Mouse (Mus musculus): ENCODE results near the gene Apip.
A peak's percentile ranks its signal among the peaks of the same experiment; 100 is the strongest.

Gene Apip

DNA sequence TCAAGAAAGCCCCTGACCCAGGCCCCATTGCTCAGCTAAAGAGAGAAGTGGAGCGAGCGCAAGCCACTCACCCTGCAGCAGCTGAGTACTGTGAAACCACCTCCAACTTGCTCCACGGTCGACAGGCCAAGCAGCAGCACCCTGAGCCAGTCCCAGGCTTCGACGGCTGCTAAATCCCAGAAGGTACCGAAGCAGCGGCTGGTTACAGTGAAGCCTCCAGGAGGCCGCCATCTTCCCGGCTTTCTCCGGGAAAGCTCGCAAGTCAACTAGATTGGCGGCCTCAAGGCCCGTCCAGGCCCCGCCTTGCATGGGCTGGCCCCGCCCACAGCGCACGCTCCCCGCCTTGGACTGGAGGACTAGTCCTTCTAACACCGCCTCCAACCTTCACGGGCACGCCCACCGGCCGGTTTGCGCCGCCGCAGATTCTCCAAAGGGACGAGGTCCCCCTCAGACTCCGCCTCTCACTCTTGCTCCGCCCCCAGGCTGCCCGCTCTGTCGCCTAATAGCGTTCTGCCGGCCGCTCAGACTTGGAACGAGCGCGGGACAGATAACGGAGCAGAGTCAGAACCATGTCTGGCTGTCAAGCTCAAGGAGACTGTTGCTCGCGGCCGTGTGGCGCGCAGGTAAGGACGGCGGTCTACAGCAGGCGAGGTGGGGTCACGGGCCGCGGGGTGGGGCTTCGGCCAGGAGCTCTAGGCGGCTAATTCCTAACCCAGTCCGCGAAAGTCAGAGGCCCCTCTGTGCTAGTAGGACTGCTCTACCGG is at the start of gene Apip, which contains the start of gene Pdhx:
TSS of gene Apip (plus strand) at position 457 of the 764 bp plus-strand sequence.
TSS of gene Pdhx (minus strand) at position 295 of the 764 bp plus-strand sequence.
- peak; percentile 99 to 100 for DNase-seq (ENCODE audit: low spot score in 2 of 2)

DNA sequence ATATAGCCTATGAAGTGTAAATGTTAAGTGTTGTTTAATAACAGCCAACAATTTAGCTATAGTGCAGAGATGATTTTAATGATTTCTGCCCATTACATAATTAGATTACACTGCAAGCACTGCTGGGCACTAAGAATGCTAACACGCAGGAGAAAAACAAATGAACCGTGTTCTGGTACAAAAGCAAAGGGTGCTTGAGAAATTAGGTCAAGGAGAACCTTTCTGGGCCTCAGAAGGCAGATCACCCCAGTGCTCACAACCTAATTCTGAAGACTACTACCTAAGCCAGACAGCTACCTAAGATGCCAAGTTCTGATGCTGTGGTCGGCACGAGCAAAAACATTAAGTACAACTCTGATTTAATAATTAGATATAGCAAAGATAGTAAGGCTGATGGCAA is 35.6 kb upstream of the Apip start:
- no peak for DNase-seq (ENCODE audit: low spot score in 2 of 2)

DNA sequence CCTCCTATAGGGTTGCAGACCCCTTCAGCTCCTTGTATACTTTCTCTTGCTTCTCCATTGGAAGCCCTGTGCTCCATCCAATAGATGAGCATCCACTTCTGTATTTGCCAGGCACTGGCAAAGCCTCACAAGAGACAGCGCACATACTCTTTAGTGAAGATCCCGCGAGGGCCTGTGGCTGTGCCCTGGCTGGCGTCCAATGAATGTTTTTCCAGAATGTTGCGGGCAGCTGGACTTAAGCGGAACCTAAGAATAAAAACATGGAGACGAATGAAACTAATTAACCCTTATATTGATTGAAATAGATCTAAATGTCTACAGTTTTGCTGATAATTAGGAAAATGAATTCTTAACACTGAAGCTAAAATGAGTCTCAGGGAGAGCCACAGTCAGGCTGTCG is 32.6 kb upstream of the Apip start:
- DNase-seq (ENCODE audit: low spot score in 2 of 2): peak in 1 of 2 experiments; percentile 21

DNA sequence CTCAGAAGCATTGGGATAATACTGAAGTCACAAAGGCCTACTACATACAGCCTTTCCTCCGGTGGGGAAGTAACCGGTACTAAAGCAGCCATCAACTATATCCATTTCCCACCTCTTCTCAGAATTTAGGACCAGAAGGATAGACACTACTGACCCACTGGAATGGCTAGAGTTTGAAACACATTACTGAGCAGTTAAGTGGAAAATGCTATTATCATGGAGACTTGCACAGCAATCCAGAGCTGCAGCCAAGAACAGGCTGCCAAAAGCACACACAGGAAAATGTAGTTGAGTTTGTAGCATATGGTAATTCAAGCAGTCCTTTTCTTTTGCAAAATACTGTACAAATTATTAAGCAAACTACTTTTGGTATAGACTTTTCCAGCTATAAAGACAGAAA is 28.2 kb upstream of the Apip start:
- no peak for DNase-seq (ENCODE audit: low spot score in 2 of 2)

DNA sequence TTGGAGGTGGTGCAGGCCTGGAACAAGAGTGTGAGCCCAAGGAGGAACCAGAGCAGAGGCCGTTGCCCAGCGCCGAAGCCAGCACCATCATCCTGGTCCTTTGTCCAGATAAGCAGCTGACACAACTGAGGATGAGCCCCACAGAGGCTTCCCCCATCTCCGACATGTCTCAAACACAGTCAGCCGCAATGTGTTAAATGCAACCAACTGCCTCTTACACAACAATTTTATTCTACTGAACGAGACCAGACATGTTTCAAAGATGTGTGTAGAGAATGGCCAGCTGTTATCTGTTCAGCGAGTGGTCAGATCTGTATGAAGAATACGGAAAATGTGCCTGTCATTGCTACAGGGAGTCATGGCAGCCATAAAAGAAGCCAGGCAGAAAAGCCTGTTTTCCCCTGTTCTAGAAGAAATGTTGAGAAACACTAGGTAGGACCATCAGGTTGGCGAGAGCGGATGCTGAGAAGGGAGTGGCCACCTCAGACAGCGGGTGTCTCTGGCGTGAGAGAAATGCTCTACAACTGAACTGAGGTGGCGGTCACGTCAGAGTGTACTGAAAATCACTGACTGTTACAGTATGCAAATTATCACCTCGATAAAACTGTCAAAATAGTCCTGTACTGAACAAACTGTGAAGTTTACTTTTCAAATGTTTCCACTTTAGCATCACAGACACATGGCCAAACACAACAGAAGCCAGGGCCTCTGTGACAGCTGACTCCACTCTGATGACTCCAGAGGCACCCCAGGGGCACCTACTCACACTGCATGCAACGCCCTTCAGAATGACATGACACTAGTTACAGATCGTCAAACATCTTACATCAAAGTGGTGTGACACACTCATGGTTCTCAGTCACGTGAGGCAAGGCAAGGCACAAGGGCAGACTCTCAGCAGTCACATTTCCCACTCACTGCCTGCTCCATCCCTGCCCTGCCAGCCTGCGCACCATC is 21.3 kb upstream of the Apip start:
- DNase-seq (ENCODE audit: low spot score in 2 of 2): no peak

DNA sequence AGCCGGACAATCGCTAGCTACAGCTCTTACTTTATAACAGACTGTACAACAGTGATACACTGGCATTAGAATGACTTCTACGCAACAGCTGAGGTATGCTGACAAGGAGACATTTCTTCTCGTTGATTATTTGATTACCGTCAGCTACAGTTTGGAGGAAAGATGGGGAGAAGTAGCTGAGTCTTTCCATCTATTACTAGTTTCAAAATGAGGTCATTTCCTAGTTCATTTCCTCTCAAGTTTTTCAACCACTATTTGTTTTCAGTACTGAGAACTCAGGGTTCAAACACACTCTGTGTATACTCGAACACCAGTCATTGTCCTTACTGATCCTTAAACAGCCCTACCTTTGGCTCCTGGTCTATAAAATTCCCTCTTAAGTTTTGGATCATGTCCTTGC is 17.7 kb upstream of the Apip start:
- DNase-seq (ENCODE audit: low spot score in 2 of 2): no peak

DNA sequence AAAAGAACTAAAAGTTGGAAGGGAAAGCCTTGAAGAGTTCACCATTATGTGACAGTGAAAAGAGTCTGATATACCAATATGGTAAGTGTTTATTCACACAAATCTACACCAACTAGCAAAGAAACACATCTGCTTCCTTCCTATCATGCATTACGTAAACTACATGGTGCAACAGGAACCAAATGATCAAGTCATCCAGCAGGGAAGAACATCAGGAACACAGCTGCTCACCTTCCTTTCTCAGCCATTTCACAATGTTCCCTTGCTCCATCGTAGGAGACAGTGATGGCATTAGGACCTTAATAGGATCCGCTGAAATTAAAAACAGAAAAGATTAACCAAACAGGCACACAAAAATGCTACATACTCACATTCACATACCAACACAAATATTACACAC is 15.2 kb upstream of the Apip start:
- DNase-seq (ENCODE audit: low spot score in 2 of 2): no peak

DNA sequence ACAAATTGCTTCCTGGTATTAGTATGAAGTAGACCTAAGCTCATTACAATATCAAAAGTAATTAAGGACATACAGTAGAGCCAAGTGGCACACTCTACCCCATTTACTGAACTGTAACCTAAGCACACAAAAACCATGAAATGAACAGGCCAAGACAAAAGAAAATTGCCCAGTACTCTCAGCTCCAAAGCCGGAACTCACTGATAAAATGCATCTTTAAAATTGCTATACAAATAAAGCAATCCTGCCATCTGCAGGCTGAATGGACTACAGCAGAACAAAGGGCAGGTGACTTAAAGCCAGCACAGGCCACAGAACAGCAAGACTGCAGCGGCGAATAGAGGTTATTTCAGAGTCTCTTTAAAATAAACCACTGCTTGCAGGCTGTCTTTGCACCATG is 10.6 kb upstream of the Apip start:
- DNase-seq (ENCODE audit: low spot score in 2 of 2): peak in 1 of 2 experiments; percentile 36

DNA sequence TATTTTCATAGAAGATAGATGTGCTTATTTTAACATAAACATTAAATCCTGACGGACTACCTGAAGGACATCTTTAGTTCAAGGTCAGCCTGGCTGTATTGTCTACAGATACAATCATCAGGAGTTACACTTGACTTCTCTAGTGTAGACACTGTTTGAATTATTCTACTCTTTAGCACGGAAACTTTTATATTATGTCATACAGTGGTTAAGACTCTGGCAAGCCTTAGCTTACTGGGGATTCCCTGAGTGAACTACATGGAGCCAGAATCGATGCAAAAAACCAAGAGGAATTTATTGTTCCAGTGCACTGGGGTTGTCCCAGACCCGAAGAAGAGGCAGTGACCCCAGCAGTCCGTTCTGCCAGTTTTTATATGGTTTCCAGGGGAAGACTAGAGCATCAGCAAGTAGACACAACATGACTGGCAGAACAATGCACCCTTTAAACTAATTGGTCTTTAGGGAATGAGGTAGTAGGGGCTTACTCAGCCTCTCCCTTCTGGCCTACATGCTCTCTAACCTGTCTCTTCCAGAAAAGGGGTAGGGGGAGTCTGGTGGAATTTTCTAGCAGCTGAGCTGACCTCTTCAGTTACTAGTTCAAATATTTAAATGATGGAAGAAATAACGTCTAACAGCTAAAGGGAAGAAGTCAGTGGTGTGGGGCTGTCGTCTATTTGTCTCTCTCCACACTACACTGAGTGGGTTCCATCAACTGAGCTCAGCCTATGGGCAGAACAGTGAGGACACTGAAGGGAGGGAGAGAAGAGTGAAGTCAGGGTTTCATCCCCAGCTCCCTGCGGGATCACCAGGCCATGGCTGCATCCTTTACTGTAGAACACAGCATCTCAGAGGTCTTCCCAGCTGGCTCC is 6.6 kb upstream of the Apip start:
- no peak for DNase-seq (ENCODE audit: low spot score in 2 of 2)

DNA sequence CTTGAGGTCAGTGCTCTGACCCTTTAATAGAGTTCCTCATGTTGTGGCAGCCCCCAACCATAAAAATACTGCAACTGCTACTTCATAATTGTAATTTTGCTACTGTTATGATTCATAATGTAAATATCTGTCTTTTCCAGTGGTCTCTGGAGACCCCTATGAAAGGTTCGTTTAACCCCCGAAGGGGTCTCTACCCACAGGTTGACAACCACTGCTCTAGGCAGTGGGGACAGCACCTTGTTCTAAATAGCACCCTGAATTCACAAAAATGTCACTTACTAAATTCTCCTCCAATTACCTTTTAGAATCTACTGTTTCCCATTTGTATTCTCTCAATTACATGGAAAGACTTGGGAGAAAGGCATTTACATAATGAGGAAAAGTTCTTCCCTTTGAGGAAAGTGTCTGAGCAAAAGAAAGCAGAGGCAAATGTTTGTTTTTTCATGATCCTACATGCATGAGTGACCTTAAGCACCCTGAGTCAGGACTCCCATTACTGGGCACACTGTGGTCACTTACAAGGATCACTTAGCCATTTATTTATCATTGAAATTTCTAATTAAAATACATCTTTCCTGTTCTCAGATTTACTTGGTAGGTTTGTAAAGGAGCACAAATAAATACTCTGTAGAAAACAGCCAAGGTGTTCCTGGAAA is 5.8 kb upstream of the Apip start:
- no peak for DNase-seq (ENCODE audit: low spot score in 2 of 2)

DNA sequence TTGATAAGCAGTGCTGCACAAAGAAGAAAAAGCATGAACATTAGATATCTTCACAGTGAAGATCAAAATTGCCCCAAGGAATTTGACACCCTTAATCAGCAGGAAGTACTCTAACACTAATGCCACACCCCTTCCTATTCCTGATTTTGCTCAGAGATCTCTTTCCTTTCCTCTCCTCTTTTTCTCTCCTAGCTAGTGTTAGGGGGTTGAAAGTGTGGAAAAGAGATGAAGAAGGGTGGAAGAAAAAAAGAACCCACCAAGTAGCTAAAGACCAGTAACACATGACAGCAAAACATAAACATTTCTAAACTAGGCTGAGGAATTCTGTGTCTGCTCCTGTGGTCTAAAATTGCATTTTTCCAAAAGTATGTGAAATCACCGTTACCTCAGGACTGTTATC is 4.9 kb upstream of the Apip start:
- DNase-seq (ENCODE audit: low spot score in 2 of 2): no peak

DNA sequence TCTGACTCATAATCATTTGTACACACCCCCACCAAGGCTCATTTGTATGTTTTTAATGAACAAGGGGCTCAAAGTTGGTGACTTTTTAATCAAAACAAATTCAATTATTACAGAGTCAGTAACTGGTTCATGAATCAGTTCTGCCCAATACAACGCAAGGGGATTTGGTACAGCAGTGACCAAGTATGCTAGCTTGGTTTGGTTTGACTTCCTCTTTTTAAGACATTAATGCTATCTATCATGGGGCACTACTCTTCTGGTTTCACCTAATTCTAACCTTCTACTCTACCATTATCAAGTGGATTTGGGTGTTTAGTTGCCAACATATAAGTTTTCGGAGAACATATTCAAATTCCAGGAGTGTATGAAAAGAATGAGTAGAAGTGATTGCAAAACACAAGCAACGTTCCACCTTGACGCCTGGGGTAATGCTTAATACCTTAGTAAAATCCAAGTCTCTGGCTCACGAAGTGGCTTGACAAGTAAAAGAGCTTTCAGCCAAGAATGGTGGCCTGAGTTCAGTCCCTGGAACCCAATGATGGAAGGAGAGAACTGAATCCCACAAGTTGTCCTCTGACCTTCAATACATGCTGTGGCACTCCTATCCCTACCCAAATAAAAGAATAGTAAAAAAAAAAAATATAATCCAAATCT is 3.6 kb upstream of the Apip start:
- DNase-seq (ENCODE audit: low spot score in 2 of 2): no peak

DNA sequence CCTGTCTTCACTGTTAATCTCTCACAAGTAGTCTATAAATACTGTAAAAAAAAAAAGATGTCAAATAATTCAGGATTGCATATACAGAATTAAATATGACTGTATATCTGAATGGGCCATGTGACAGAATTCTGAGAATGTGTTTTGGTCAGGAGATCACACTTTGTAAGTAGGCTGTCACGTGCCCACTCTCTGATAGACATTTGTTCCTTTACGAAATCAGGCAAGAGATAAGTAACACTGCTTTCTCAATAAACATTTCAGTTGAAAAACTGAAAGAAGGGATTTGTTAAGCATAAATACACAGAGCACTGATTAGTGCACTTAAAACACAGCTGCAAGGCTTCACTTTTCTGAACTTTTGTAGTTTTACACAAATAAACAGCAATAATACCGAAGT is 2.9 kb upstream of the Apip start:
- no peak for DNase-seq (ENCODE audit: low spot score in 2 of 2)

DNA sequence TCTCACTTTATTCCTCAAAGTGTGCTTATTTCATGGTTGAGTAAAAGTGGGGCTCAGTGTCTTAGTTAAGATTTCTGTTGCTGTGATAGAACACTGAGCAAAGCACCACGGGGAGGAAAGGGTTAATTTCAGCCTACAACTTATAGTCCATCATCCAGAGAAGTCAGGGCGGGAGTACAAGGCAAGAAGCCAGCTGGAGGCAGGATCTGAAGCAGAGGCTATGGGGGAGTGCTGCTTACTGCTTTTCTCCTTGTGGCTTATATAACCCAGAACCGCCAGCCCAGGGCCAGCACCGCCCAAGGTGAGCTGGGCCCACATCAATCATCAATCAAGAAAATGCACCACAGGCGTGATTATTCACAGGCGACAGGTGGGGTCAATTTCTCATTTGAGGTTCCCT is 7.6 kb downstream of the Apip start:
- DNase-seq (ENCODE audit: low spot score in 2 of 2): no peak

DNA sequence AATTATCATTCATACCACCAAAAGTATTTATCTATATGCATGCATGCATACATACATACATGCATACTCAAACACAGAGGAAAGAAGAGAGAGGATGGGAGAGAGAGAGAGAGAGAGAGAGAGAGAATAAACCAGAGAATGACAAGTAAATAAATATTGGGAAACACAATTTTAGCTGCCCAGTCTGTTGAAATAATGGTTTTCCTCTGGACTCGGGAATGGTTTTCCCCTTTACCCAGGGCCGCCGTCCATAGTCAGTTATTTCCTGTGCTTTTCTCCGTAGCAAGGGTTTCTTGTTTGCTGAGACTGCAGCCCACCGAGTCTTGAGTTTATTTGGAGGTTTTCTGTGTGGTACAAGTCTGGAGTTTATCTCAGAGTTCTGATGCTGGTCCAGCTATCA is 8.2 kb downstream of the Apip start:
- no peak for DNase-seq (ENCODE audit: low spot score in 2 of 2)

DNA sequence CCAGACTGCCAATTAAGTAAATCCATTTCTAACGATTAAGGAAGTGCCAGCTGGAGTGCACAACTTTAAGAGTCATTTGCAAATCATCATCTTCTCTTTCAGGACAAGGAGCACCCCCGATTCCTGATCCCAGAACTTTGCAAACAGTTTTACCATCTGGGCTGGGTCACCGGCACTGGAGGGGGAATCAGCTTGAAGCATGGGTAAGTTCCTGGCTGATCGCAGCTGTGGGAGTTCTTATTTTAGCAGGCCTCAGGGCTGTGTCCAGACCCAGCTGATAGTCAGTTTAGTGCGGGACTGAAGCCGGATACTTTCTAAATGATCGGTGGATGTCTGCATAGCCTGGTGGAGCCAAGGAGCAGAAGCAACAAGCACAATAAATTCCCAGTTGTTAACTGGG is 9.4 kb downstream of the Apip start:
- no peak for DNase-seq (ENCODE audit: low spot score in 2 of 2)

DNA sequence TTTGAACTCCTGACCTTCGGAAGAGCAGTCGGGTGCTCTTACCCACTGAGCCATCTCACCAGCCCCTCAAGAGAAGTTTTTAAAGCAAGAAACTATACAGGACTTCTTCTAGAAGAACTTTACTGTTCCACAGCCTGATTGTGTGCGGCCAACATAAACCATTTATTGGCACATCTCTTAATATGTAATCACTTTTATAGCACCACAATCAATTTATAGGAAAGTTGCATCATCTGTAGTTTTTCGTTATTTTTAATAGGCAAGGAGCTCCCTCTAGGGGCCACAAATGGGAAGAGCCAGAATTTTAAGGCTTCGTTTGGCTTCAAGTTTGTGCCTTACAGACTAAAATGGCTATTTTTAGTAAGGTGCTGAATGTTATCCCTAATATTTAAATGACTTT is 11.0 kb downstream of the Apip start:
- peak in 1 of 2 experiments; percentile 9 for DNase-seq (ENCODE audit: low spot score in 2 of 2)

DNA sequence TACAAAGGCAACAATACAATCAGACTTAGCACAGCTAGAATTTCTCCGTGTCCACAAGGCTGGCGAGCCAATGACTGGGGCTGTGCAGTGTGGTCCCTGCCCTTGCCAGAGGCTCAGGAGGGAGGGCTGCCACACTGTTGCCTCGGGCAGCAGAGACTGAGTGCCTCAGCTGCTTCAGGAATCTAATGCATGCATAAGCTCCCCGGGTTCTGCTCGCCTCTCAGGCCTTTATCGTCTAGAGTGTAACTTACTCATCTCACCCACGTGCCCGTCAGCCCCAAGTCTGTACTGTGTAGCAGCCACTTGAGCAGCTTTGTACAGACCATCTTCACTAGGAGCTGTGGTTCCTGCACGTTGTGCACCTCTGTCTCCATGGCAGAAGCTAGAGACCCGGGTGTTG is 12.2 kb downstream of the Apip start:
- no peak for DNase-seq (ENCODE audit: low spot score in 2 of 2)

DNA sequence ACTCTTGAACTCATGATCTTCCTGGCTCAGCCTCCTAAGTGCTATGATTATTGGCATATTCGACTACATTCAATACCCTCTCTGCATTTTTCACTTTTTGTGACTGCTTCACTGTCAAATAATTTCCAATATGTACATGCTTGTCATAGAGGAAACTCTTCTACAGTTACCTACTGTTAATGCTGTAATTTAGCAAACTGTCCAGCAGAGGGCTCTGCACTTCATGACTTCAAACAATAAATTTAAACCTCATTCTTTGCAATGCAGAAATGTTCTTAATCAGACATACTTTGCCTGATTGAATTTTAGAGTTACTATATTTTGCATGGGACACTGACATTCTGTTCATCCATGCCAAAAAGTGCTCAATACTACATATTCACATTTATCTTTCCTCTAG is 13.0 kb downstream of the Apip start:
- peak in 1 of 2 experiments; percentile 17 for DNase-seq (ENCODE audit: low spot score in 2 of 2)

DNA sequence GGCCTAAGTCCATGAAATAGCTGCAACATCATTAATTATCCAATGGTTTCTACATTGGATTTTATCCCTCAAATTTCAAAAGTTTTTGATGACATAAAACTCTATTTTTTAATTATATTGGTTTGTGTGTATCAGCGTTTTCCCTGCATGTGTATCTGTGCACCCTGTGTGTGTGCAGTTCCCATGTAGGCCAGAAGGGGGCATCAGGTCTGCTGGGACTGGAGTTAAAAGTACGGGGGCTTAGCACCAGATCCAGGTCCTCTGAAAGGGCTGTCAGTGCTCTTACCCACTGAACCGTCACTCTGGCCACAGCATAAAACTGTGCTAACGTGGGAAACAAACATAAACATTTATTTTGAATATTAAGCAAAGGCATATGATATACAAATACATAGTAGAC is 14.6 kb downstream of the Apip start:
- peak in 1 of 2 experiments; percentile 18 for DNase-seq (ENCODE audit: low spot score in 2 of 2)

DNA sequence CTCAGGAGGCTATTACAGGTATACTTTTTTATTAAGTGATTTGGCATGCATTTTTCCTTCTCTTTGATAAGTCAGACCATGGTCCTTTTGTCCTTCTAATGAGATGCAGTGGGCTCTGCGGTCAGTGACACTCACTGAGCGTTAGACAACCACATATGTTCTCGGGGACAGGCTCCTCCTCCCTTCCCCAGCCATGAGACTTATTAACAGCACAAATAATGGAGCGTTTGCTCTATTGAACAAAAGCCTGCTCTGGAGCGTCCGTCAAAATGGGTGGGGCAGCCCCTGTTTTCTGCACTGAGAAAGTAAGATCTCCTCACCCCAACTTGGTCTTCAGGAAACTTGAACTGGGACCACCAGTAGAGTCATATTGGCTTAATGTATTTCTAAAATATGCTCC is 16.0 kb downstream of the Apip start:
- no peak for DNase-seq (ENCODE audit: low spot score in 2 of 2)

Measured in cerebellum, postnatal 4 days (tissue).